Mouse (Mus musculus) neural tube, embryonic 15.5 days (tissue): ENCODE data around the gene Ikzf3. TPM values are rescaled to one million over a fixed set of nuclear protein-coding genes. Genes with fewer than 3 reads are reported as not detected.

Experiments used
- ATAC-seq: fragments of 200-750 bp; cut with Nextera tagmentation; 2 replicates; pipeline ENCODE4 v1.8.0; 2017; ENCODE audit warnings: mild to moderate bottlenecking, moderate TSS enrichment, moderate library complexity; ENCODE audit not compliant: low FRiP score
- H3K27ac ChIP-seq: fragments of 300-500 bp; sonication (generic); replicated peaks from 2 replicates; pipeline ENCODE4 v1.5.1; 2015; ENCODE audit warnings: mild to moderate bottlenecking, inconsistent platforms
- H3K27me3 ChIP-seq: fragments of 300-500 bp; sonication (generic); replicated peaks from 2 replicates; pipeline ENCODE4 v1.6.1; 2015; ENCODE audit warnings: inconsistent platforms
- H3K36me3 ChIP-seq: fragments of 300-500 bp; sonication (generic); 2 replicates; pipeline ENCODE4 v1.6.1; 2015; ENCODE audit warnings: inconsistent platforms
- H3K4me1 ChIP-seq: fragments of 300-500 bp; sonication (generic); 2 replicates; pipeline ENCODE4 v1.6.1; 2015; ENCODE audit warnings: inconsistent platforms
- H3K4me2 ChIP-seq: fragments of 300-500 bp; sonication (generic); 2 replicates; pipeline ENCODE4 v1.6.1; 2015; ENCODE audit warnings: inconsistent platforms, mild to moderate bottlenecking, moderate library complexity
- H3K4me3 ChIP-seq: fragments of 300-500 bp; sonication (generic); replicated peaks from 2 replicates; pipeline ENCODE4 v1.5.1; 2015; ENCODE audit warnings: mild to moderate bottlenecking, inconsistent platforms
- H3K9ac ChIP-seq: fragments of 300-500 bp; sonication (generic); replicated peaks from 2 replicates; pipeline ENCODE4 v1.6.1; 2015; ENCODE audit warnings: mild to moderate bottlenecking, inconsistent platforms
- H3K9me3 ChIP-seq: fragments of 300-500 bp; sonication (generic); replicated peaks from 2 replicates; pipeline ENCODE4 v1.6.1; 2016; ENCODE audit warnings: inconsistent platforms
- WGBS: fragments of 180-500 bp; shearing (Covaris S2); methylation state at CpG from one replicate; pipeline ENCODE4 v1.1.7; 2015; ENCODE audit warnings: mixed read lengths; 5-methylcytosine and 5-hydroxymethylcytosine counted together
- polyA plus RNA-seq: library from polyadenylated mRNA; unstranded; fragments of >200 nt; fragmentation: Nextera tagmentation; extraction: Ambion mirVana; gene quantifications from 2 replicates; pipeline ENCODE4 v1.2.1, GENCODE M21; 2015

Ikzf3 gene
- 0.18 and 1.3 TPM in 2 replicates for polyA plus RNA-seq

- Histone ChIP-seq H3K9me3 (no peaks in the 10 kb centered on the region), H3K4me2 (peak within 1 kb of the TSS; percentile 96), H3K4me3 (peak within 1 kb of the TSS; percentile 49), H3K27me3 (peaks cover 78% of the 10 kb centered on the region), H3K36me3 (no peaks in the 10 kb centered on the region), H3K9ac (peak within 1 kb of the TSS; percentile 47), H3K4me1 (peaks cover 15% of the 10 kb centered on the region), H3K27ac (no peak within 1 kb of the TSS)
- no peak for ATAC-seq
- under 1% methylated on average over 58 of the region's 58 CpGs for WGBS
These were observed at the start of gene Ikzf3 for GRCm38 (mm10) chr11:98545711-98546231. Gene Ikzf3 (minus strand): TSS chr11:98546031.

- peaks cover 9% of the 10 kb centered on the region; the same call in 1 of the 2 replicates for H3K4me1 ChIP-seq
- peaks cover 20% of the 10 kb centered on the region for H3K27me3 ChIP-seq
- no peak overlapping the region for H3K4me3 ChIP-seq
- H3K36me3 ChIP-seq: no peaks in the 10 kb centered on the region
- H3K27ac ChIP-seq: no peak overlapping the region
- ATAC-seq: no peak
- no peaks in the 10 kb centered on the region for H3K9me3 ChIP-seq
- no peak overlapping the region for H3K4me2 ChIP-seq
- no peak overlapping the region for H3K9ac ChIP-seq
- WGBS: 78% methylated on average over 10 of the region's 10 CpGs
These were observed 49.6 kb upstream of the Ikzf3 start for GRCm38 (mm10) chr11:98595473-98595872.

DNA sequence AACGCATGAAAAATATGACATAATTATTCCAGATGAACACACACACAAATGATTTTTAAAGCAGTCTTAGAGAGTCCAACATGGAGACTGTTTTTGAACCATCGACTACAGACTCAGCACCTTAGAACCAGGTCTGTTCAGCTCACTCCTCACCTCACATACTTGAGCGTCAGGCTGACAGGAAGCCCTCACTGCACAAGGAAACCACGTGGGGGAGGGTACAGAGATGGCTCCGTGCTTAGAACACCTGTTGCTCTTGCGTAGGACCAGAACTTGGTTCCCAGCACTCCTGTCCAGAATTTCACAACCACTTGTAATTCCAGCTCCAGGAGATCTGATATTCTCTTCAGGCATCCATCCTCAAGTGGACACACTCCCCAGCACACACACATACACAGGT is 49.2 kb upstream of the Ikzf3 start:
- peaks cover 9% of the 10 kb centered on the region; the same call in 1 of the 2 replicates for H3K4me1 ChIP-seq
- no peak for ATAC-seq
- no peaks in the 10 kb centered on the region for H3K36me3 ChIP-seq
- no peak overlapping the region for H3K27ac ChIP-seq
- H3K9me3 ChIP-seq: no peaks in the 10 kb centered on the region
- H3K9ac ChIP-seq: no peak overlapping the region
- WGBS: 78% methylated on average over 6 of the region's 6 CpGs
- no peak overlapping the region for H3K4me3 ChIP-seq
- no peak overlapping the region for H3K4me2 ChIP-seq
- peaks cover 19% of the 10 kb centered on the region for H3K27me3 ChIP-seq

- H3K4me1 ChIP-seq: peaks cover 24% of the 10 kb centered on the region
- no peaks in the 10 kb centered on the region; the same call in 1 of the 2 replicates for H3K27me3 ChIP-seq
- no peak overlapping the region for H3K4me2 ChIP-seq
- H3K36me3 ChIP-seq: no peaks in the 10 kb centered on the region
- H3K4me3 ChIP-seq: no peak overlapping the region
- no peak for ATAC-seq
- no peaks in the 10 kb centered on the region for H3K9me3 ChIP-seq
- no peak overlapping the region for H3K27ac ChIP-seq
- WGBS: 72% methylated on average over 19 of the region's 19 CpGs
- no peak overlapping the region for H3K9ac ChIP-seq
These were observed 45.0 kb upstream of the Ikzf3 start for GRCm38 (mm10) chr11:98590548-98591445.

GRCm38 (mm10) chr11:98589306-98589705 is 43.5 kb upstream of the Ikzf3 start:
- Histone ChIP-seq H3K9me3 (no peaks in the 10 kb centered on the region), H3K4me1 (peaks cover 39% of the 10 kb centered on the region), H3K4me2 (no peak overlapping the region), H3K9ac (no peak overlapping the region), H3K27me3 (no peaks in the 10 kb centered on the region; the same call in 1 of the 2 replicates), H3K4me3 (no peak overlapping the region), H3K27ac (no peak overlapping the region), H3K36me3 (no peaks in the 10 kb centered on the region)
- WGBS: 84% methylated on average over 8 of the region's 8 CpGs
- ATAC-seq: no peak

DNA sequence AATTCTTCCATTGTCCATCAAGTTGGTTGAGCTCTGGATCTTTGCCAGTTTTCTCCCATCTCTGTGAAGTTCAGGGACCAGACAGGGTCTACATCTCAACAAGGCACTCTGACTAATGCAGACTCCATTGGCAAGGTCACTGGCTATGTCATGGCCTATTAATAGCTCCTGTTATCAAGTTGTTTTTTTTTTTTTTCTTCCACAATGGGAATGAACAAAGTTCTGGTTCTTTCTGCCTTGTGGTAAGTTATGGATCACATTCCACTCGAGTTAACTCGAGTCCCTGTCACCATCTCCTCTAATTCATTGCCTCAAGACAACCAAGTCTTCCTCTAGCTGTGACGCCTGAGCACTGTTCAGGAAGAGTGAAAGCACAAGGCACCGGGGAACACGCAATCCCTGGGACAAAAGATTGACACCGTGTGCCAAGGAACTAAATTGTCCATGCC is 43.0 kb upstream of the Ikzf3 start:
- Histone ChIP-seq H3K36me3 (no peaks in the 10 kb centered on the region), H3K4me2 (peak overlapping the region; percentile 94), H3K4me3 (no peak overlapping the region; the same call in 1 of the 2 replicates), H3K27me3 (no peaks in the 10 kb centered on the region; the same call in 1 of the 2 replicates), H3K9ac (no peak overlapping the region), H3K4me1 (peaks cover 42% of the 10 kb centered on the region), H3K9me3 (no peaks in the 10 kb centered on the region), H3K27ac (peak overlapping the region; percentile 88; the same call in 1 of the 2 replicates)
- WGBS: 60% methylated on average over 6 of the region's 6 CpGs
- no peak for ATAC-seq

DNA sequence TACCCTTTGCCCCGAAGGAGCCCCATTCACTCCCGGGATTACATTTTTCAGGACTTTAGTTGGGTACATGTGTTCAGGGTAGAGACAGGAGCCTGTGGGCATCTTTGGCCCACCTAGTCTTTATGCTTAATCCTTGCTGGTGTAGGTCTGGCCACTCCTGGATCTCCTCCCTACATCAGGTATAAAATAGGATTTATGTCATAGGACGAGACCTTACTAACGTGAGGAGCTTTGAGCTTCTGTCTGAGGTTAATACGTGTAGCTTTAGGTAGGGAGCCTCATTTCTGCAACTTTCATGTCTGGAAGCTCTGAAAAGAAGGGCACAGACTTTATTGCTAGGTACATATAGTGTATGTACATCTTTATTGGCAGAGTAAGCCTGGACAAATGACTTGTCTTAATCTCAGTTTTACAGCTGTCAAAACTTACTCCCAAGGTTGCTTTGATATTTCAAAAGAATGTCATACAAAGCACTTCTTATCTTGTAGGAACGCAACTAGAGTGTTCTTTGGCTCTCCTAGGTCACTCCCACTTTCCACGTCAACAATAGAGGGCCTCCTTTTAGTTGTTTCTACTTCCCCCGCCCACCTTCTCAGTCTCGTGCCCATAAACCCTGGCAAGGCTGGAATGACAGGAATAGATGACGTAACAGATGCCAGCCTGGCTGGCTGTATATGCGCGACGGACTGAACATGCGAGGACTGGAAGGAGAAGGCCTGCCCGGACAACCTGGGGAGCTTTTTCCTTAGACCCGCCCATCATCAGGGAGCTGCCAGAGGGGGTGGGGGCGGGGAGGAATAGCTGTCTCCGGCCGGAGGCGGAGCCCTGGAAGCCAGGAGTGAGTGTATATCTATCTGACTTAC is 42.1 kb upstream of the Ikzf3 start:
- H3K9me3 ChIP-seq: no peaks in the 10 kb centered on the region
- peaks cover 42% of the 10 kb centered on the region for H3K4me1 ChIP-seq
- H3K27me3 ChIP-seq: no peaks in the 10 kb centered on the region; the same call in 1 of the 2 replicates
- H3K9ac ChIP-seq: peak overlapping the region; percentile 92
- H3K4me3 ChIP-seq: peak overlapping the region; percentile 93
- peaks cover 7% of the 10 kb centered on the region for H3K36me3 ChIP-seq
- peak overlapping the region; percentile 94 for H3K4me2 ChIP-seq
- WGBS: 6% methylated on average over 20 of the region's 20 CpGs
- peak; percentile 54; the same call in 1 of the 2 replicates for ATAC-seq
- H3K27ac ChIP-seq: peak overlapping the region; percentile 88

DNA sequence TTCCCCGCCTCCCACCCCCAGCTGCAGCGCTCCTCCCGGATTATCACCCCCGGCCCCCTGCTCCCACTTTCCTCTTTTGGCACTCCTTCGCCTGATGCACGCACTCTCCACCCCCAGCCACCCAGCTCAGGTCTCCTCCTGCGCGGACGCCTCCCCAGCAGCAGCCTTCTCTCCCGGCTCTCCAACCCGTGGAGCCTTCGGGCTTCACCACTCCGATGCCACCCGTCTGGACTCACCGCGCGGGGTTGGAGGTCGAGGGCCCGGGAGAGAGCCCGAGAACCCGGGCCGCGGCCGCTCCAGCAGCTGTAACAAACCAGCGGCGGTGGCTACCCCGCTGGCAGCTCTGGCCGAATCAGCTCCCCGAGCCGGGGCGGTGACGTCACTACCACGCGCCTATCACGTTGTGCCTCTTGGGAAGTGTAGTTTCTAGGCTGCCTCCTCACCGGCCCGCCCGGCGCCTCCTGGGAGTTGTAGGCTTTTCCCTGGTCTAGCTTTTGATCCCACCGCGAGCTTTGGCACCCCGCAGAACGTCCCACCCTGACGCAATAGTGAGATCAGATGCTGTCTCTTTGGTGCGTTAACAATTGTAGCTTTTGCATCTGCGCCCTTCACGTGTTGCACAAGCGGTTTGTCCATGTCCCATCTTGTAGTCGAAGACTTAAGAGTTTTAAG is 41.2 kb upstream of the Ikzf3 start, which contains the start of gene Ormdl3:
Gene Ormdl3 (minus strand): TSS at position 477 of the 672 bp plus-strand sequence.
- H3K27me3 ChIP-seq: no peaks in the 10 kb centered on the region; the same call in 1 of the 2 replicates
- peak within 1 kb of the TSS; percentile 88 for H3K27ac ChIP-seq
- peaks cover 42% of the 10 kb centered on the region for H3K4me1 ChIP-seq
- under 1% methylated on average over 49 of the region's 49 CpGs for WGBS
- ATAC-seq: peak; percentile 95
- peak within 1 kb of the TSS; percentile 92 for H3K9ac ChIP-seq
- H3K4me3 ChIP-seq: peak within 1 kb of the TSS; percentile 93
- H3K36me3 ChIP-seq: peaks cover 16% of the 10 kb centered on the region
- no peaks in the 10 kb centered on the region for H3K9me3 ChIP-seq
- H3K4me2 ChIP-seq: peak within 1 kb of the TSS; percentile 94

GRCm38 (mm10) chr11:98586087-98586891 is 40.5 kb upstream of the Ikzf3 start:
- Histone ChIP-seq H3K27me3 (no peaks in the 10 kb centered on the region; the same call in 1 of the 2 replicates), H3K36me3 (peaks cover 21% of the 10 kb centered on the region), H3K4me1 (peaks cover 42% of the 10 kb centered on the region), H3K27ac (peak overlapping the region; percentile 88), H3K4me3 (peak overlapping the region; percentile 93), H3K9me3 (no peaks in the 10 kb centered on the region), H3K4me2 (peak overlapping the region; percentile 94), H3K9ac (peak overlapping the region; percentile 92)
- WGBS: 3% methylated on average over 21 of the region's 22 CpGs
- peak; percentile 58 for ATAC-seq

DNA sequence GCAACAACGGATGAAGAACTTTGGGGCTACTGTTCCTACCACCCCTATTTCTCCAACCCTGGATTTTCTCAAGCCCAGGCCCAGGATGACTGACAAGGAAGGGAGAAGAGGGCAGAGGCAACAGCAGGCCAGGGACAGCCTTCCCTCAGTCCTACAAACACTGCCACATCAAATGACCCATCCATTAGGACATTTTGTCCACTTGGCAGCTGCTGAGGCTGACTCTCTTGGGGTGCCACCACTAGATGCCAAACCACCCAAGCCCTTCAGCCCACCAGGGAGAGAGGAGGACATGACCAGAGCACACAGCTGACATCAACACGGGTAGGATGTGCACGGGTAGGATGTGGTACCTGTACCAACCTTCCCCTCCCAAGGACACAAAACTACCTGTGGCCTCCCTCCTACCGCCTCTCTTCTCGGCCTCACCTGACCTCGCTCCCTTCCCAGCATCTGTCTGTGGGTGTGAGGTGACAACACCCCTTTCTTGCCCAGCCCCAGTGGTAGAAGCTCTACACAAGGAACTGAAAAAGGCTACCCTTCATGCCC is 38.9 kb upstream of the Ikzf3 start:
- H3K4me2 ChIP-seq: no peak overlapping the region
- 95% methylated on average over 6 of the region's 6 CpGs for WGBS
- peaks cover 28% of the 10 kb centered on the region for H3K36me3 ChIP-seq
- H3K9me3 ChIP-seq: no peaks in the 10 kb centered on the region
- H3K27me3 ChIP-seq: no peaks in the 10 kb centered on the region
- H3K9ac ChIP-seq: no peak overlapping the region
- peaks cover 42% of the 10 kb centered on the region for H3K4me1 ChIP-seq
- H3K4me3 ChIP-seq: no peak overlapping the region
- ATAC-seq: no peak
- no peak overlapping the region for H3K27ac ChIP-seq
